Mouse (Mus musculus) cerebellum, adult 18-20 months (tissue): ENCODE measurements at regions not wholly inside any gene's neighbourhood (a gene's known extent, or its start where the extent isn't known, plus 50 kb on each side); places are given as distances from the start of the nearest gene placed in this dataset.
"Not testable (repeated sequence)": the region's sequence is repeated elsewhere in the genome, so short reads cannot be mapped to it uniquely, and the experiment has no call there.

Experiments
- DNase-seq, 2 experiments: peaks; one replicate each; pipeline ENCODE4 v3.0.0; 2021

GRCm38 (mm10) chr12:19125541-19125940, 611.2 kb downstream of the 5730507C01Rik start:
- no peak for DNase-seq

GRCm38 (mm10) chr12:19175631-19176030, 661.3 kb downstream of the 5730507C01Rik start:
- DNase-seq = peak in 1 of 2 experiments; percentile 1

GRCm38 (mm10) chr12:19192396-19192795, 678.1 kb downstream of the 5730507C01Rik start:
- no peak for DNase-seq

DNA sequence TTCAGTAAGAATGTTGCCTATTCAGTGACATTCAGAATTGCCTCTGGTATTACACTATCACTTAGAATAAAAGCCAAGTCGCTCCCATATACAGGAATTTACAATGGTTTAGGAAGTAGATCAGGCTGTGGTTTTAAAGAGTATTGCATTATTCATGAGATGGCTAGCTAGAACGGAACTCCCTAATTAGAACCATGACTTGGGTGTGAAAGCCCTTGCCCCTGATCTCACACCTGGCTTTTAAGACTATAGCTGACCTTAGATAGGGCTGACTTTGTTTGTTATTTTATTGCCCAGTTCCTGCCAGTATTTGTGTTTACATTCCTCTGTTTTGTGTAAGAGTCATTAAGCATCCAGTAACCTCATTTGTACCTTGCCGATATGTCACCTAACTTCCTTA, 678.7 kb downstream of the 5730507C01Rik start:
- DNase-seq = not testable (repeated sequence)

DNA sequence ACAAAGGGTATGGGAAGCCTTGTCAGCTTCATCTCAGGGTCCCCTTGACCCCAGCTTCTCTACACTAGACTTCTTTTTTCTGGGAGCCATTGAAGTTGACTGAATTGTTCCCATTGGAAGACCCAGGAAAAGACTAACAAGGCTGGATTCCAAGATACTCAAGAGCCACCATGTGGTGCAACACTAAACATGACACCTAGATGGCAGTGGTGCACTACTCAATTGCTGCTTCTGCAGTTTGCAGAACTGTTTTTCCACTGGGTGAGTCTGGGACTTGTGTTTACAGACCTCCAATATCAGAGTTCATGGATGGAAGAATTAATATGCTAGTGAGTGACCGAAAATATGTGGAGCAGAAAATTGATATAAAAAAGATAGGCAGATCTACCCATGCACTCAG, 709.7 kb downstream of the 5730507C01Rik start:
- DNase-seq = not testable (repeated sequence)

DNA sequence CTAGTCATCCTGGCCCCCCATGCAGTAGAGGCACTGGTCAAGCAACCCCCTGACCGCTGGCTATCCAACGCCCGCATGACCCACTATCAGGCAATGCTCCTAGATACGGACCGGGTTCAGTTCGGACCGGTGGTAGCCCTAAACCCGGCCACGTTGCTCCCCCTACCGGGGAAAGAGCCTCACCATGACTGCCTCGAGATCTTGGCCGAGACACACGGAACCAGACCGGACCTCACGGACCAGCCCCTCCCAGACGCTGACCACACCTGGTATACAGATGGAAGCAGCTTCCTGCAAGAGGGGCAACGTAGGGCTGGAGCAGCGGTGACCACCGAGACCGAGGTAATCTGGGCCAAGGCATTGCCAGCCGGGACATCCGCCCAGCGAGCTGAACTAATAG, 707.6 kb upstream of the Gm21863 start:
- DNase-seq = peak; percentile 14 to 17

DNA sequence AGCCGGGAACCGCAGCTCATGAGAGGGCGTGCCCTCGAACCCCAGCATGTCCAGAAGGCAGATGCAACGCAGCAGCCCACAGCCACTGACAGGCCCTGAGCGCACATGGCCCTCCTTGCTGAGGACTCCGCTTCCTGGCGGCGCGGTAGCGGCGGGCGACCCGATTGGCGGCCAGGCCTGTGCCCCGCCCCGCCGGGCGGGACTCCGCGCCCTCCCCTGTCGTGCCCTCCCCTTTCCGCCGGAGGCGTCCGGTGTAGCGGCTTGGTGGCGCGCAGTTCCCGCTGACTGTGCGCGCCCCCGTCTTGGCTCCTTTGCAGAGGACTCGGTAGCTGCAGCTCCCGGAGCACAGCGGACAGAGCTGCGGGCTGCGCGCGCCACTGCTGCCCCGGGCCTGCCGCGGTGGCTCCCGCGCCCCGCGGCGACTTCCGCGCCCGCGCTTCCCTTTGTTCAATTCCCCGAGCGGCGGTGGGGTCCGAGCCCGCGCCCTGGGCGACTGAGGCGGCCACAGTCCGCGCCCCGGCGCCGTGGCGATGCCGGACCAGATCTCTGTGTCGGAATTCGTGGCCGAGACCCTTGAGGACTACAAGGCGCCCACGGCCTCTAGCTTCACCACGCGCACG, 665.9 kb upstream of the Gm21863 start:
- not testable (repeated sequence) for DNase-seq

- DNase-seq = not testable (repeated sequence)
Measured at GRCm38 (mm10) chr12:19289038-19289437, 665.3 kb upstream of the Gm21863 start.

- DNase-seq = not testable (repeated sequence)
Measured at GRCm38 (mm10) chr12:19292068-19292770, 662.1 kb upstream of the Gm21863 start.
